Mouse (Mus musculus) forebrain, embryonic 16.5 days (tissue): ENCODE measurements at regions not wholly inside any gene's neighbourhood (a gene's known extent, or its start where the extent isn't known, plus 50 kb on each side); places are given as distances from the start of the nearest gene placed in this dataset.

Source experiments
- ATAC-seq: fragments of 200-750 bp; cut with Nextera tagmentation; 2 replicates; pipeline ENCODE4 v1.8.0; 2017; ENCODE audit warnings: mild to moderate bottlenecking, moderate library complexity
- H3K27ac ChIP-seq: fragments of 300-500 bp; sonication (generic); 2 replicates; pipeline ENCODE4 v1.5.1; 2014; ENCODE audit warnings: low read length, control low read depth
- H3K27me3 ChIP-seq: fragments of 300-500 bp; sonication (generic); replicated peaks from 2 replicates; pipeline ENCODE4 v1.6.1; 2014; ENCODE audit warnings: low read length; ENCODE audit not compliant: control insufficient read depth, insufficient read depth
- H3K36me3 ChIP-seq: fragments of 300-500 bp; sonication (generic); 2 replicates; pipeline ENCODE4 v1.6.1; 2014; ENCODE audit not compliant: control insufficient read depth, insufficient read depth
- H3K4me1 ChIP-seq: fragments of 300-500 bp; sonication (generic); replicated peaks from 2 replicates; pipeline ENCODE4 v1.6.1; 2014; ENCODE audit warnings: low read length; ENCODE audit not compliant: control insufficient read depth, insufficient read depth
- H3K4me2 ChIP-seq: fragments of 300-500 bp; sonication (generic); 2 replicates; pipeline ENCODE4 v1.6.1; 2014; ENCODE audit warnings: mild to moderate bottlenecking, low read length, control low read depth
- H3K4me3 ChIP-seq: fragments of 300-500 bp; sonication (generic); replicated peaks from 2 replicates; pipeline ENCODE4 v1.5.1; 2014; ENCODE audit warnings: mild to moderate bottlenecking, low read length, control low read depth
- H3K9ac ChIP-seq: fragments of 300-500 bp; sonication (generic); replicated peaks from 2 replicates; pipeline ENCODE4 v1.6.1; 2014; ENCODE audit warnings: low read depth, low read length, control low read depth
- H3K9me3 ChIP-seq: fragments of 300-500 bp; sonication (generic); 2 replicates; pipeline ENCODE4 v1.6.1; 2016; ENCODE audit warnings: low read length; ENCODE audit not compliant: control insufficient read depth
- WGBS: fragments of 180-500 bp; shearing (Covaris S2); extraction: QIAGEN DNeasy Blood & Tissue Kit; methylation state at CpG from one replicate; pipeline ENCODE4 v1.1.7; 2014; 5-methylcytosine and 5-hydroxymethylcytosine counted together

DNA sequence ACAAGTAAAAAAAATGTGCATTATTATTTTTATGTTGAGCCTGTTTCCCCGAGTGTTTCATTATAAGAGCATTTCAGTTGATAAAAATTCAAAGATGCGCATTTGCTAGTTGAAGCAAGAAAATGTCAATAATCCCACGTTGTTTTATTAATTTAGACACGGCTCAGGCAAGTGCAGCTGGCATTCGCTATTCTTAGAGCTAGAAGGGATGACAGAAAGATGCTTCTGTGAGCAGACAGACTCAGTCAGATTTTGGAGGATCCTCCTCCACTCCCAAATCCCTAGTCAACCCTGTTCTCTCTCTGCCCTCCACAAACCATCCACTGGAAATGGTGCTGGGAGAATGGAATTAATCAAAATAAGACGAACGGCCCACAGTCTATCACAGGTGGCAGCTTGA, 77.7 kb upstream of the Phyhipl start:
- Histone ChIP-seq H3K27ac (no peak overlapping the region; the same call in 1 of the 2 replicates), H3K36me3 (no peaks in the 10 kb centered on the region), H3K9me3 (no peaks in the 10 kb centered on the region), H3K9ac (no peak overlapping the region), H3K4me2 (no peak overlapping the region), H3K27me3 (no peaks in the 10 kb centered on the region), H3K4me3 (no peak overlapping the region), H3K4me1 (0 out of 2 replicates have a peak, but pooled peaks cover 3% of the 10 kb centered on the region)
- no peak for ATAC-seq
- 68% methylated on average over 7 of the region's 7 CpGs for WGBS

DNA sequence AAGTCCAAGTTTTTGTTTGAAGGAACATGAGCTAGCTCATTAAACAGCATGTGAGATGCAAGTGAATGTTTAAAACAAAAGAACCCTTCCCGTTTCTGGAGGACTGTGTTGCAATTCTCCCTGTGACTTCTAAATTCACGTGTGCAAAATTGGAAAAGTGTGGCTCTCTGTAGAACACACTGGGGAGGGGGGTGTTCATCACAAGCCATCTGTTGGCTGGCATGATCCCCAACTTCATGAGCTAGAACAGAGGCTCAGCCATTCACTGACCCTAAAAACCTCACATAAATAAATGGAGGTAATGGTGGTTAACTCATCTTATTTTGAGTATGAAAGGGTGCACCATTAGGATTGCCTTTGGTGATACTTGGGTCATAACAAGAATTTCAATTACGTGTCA, 69.3 kb upstream of the Phyhipl start:
- H3K4me2 ChIP-seq, result no peak overlapping the region
- H3K9me3 ChIP-seq, result no peaks in the 10 kb centered on the region
- 58% methylated on average over 3 of the region's 3 CpGs for WGBS
- H3K4me3 ChIP-seq, result no peak overlapping the region
- no peaks in the 10 kb centered on the region for H3K27me3 ChIP-seq
- H3K27ac ChIP-seq, result no peak overlapping the region
- no peaks in the 10 kb centered on the region for H3K4me1 ChIP-seq
- H3K36me3 ChIP-seq, result no peaks in the 10 kb centered on the region
- no peak overlapping the region for H3K9ac ChIP-seq
- ATAC-seq, result no peak

DNA sequence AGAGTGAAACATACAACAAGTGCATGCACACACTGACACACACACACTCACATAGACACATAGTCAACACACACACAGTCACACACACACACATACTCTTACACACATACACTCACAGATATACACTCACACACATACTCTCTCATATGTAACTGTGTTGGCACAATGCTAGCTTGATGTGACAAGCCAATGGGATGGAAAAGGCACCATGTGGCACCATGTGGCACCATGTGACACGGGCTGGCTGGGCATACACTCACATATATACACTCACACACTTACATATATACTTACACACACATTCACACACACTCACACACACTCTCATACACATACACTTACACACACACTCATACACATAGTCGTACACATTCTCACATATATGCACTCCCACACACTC, 67.0 kb upstream of the Phyhipl start:
- Histone ChIP-seq H3K36me3 (no peaks in the 10 kb centered on the region), H3K9ac (no peak overlapping the region), H3K4me3 (no peak overlapping the region), H3K9me3 (no peaks in the 10 kb centered on the region), H3K4me1 (no peaks in the 10 kb centered on the region), H3K27me3 (no peaks in the 10 kb centered on the region), H3K27ac (no peak overlapping the region), H3K4me2 (no peak overlapping the region)
- WGBS, result 81% methylated on average over 2 of the region's 2 CpGs
- ATAC-seq, result peak; percentile 54; the same call in 1 of the 2 replicates

DNA sequence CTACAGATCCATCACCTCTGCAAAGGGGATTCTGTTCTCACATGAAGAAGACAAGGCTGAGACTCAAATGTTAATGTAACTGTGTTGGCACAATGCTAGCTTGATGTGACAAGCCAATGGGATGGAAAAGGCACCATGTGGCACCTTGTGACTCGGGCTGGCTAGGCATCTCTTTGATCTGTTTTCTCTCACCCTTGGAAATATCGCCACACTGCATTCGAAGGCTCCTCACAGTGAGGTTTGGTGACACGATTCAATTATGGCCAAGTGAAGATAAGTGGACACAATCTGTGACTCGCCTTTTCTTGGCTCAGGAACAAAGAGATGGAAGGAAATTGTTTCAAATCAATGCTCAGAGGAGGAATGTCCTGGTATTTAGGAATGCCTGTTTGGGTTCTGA, 66.6 kb upstream of the Phyhipl start:
- Histone ChIP-seq H3K36me3 (no peaks in the 10 kb centered on the region), H3K9me3 (no peaks in the 10 kb centered on the region), H3K4me3 (no peak overlapping the region), H3K27ac (no peak overlapping the region), H3K27me3 (no peaks in the 10 kb centered on the region), H3K4me1 (peaks cover 2% of the 10 kb centered on the region; the same call in 1 of the 2 replicates), H3K4me2 (no peak overlapping the region), H3K9ac (no peak overlapping the region)
- WGBS, result 66% methylated on average over 5 of the region's 5 CpGs
- ATAC-seq, result no peak

DNA sequence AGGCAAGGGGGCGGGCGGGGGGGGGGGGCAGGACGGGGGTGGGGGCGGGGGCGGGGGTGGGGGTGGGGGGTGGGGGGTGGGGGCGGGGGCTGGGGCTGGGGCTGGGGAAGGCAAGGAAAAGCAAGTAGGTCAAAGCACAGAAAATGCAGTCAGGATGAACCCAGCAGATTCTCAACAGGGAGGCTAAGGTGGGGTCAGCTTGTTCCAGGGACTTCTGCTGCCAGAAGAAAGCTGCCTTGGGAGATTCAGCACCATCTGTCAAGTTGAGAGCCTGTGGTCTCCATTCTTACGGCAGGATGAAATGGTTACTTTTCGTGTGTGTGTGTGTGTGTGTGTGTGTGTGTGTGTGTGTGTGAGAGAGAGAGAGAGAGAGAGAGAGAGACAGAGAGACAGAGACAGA, 61.7 kb upstream of the Phyhipl start:
- Histone ChIP-seq H3K9ac (no peak overlapping the region), H3K36me3 (no peaks in the 10 kb centered on the region), H3K27ac (peak overlapping the region; percentile 44), H3K4me3 (no peak overlapping the region), H3K4me1 (peaks cover 7% of the 10 kb centered on the region), H3K27me3 (no peaks in the 10 kb centered on the region), H3K9me3 (no peaks in the 10 kb centered on the region), H3K4me2 (peak overlapping the region; percentile 9; the same call in 1 of the 2 replicates)
- ATAC-seq, result peak; percentile 30
- WGBS, result 8% methylated on average over 2 of the region's 8 CpGs

DNA sequence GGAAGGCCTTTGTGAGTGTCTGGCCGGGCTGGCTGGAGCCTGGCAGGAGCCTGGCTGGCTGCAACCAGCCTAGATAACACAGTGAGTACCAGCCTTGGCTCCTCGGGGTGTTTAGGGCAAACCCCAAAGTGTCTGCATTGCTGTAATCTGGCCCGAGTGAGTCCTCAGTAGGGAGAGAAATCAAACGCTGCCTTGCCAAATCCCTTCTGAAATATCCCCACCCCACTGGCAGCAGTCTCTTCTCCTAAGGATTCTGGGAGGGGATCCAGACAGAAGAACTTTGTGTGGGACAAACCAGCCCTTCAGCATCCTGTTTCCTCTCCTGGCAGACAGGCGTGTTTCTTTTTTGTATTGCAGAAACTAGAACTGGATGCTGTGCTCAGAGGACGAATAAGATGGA, 61.3 kb upstream of the Phyhipl start:
- Histone ChIP-seq H3K4me3 (no peak overlapping the region), H3K4me2 (no peak overlapping the region), H3K4me1 (peaks cover 7% of the 10 kb centered on the region), H3K9me3 (no peaks in the 10 kb centered on the region), H3K27ac (peak overlapping the region; percentile 49), H3K36me3 (no peaks in the 10 kb centered on the region), H3K9ac (no peak overlapping the region), H3K27me3 (no peaks in the 10 kb centered on the region)
- peak; percentile 92 for ATAC-seq
- WGBS, result 5% methylated on average over 6 of the region's 6 CpGs

DNA sequence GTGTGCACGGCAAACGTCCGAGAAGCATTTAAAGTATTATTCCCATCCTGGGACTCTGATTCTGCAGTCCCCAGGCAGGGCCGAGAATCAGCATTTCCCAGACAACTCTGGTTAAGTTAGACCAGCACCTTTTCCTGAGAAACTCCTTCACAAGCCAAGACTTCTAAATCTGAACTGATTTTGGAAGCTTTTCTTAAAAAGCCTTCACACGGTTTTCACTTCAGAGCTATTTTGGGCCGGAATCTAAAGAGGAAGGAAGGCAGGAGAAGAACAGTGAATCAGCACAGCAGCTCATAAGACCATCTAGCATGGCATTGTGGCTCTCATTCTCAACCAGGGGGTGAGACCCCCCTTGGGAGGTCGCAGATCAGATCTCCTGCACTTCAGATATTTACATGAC, 57.5 kb upstream of the Phyhipl start:
- Histone ChIP-seq H3K27me3 (no peaks in the 10 kb centered on the region), H3K9ac (no peak overlapping the region), H3K4me2 (no peak overlapping the region), H3K4me3 (no peak overlapping the region), H3K27ac (no peak overlapping the region), H3K9me3 (no peaks in the 10 kb centered on the region), H3K36me3 (no peaks in the 10 kb centered on the region), H3K4me1 (peaks cover 7% of the 10 kb centered on the region)
- WGBS, result 86% methylated on average over 7 of the region's 7 CpGs
- no peak for ATAC-seq

DNA sequence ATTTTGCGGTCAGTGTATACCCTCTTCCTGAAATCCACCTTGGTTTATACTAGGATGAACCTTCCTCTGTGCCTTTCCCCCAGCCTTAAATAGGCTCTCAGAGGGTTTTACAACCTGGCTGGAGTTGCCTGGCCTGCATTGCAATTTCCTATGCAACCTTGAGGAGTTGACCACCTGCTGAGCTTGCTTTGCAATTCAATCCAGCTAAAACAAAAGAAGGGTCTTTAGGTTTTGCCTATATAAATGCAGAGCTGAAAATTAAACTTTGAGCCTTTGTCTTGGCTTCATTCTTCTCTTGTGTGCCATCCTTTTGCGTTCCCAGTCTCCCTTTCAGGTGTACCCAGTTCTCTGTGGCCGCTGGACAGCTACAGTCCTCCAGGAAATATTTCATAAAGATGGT, 53.0 kb upstream of the Phyhipl start:
- no peak overlapping the region for H3K4me3 ChIP-seq
- no peaks in the 10 kb centered on the region for H3K36me3 ChIP-seq
- H3K27ac ChIP-seq, result no peak overlapping the region
- no peak overlapping the region for H3K9ac ChIP-seq
- no peak overlapping the region for H3K4me2 ChIP-seq
- 44% methylated on average over 3 of the region's 3 CpGs for WGBS
- no peaks in the 10 kb centered on the region for H3K9me3 ChIP-seq
- H3K27me3 ChIP-seq, result no peaks in the 10 kb centered on the region
- H3K4me1 ChIP-seq, result no peaks in the 10 kb centered on the region
- ATAC-seq, result no peak
